In the genomic region with DNA sequence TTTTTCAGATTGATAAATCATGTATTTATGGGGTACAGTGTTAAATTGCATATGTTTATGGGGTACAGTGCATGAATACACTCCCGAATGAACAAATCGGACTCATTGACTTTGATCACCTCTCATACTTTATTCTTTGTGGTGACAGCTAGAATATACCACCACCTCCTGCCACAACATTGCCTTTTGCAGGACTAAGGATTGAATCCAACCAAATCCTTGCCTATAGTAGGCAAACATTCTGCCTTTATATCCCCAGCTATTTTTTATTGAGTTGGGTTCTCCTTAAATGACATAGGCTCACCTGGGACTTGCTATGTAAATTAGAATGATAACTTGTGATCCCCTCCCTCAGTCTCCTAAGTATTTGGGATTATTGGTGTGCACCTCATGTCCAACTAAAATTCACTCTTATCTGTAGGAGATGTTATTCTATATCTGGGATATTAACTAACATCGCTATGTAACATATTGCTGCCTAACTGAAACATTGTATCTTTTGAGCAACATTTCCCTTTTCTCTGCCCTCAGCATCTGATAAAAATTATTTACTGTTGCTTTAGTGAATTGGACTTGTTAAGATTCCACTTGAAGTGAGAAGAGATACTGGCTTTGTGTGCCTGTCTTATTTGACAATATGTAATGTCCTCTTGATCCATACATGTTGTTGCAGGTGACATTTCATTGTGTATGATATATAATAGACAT, we compare ENCODE assay signal across 9 mouse cellular contexts. TPM values are rescaled to one million over a fixed set of nuclear protein-coding genes. Genes with fewer than 3 reads are reported as not detected.
DNase-seq lines count a peak whose midpoint lies in the region; ATAC-seq and TF ChIP-seq lines count a peak whose summit lies in the region.
"Had no signal": no experiment of that assay in that cellular context is flagged by ENCODE, and none has a peak within 500 bp of the region (broad histone marks: within the 10 kb centered on the region; RNA-seq: fewer than 3 reads in every experiment).

No protein-coding gene starts in this region.

- TF ChIP-seq CTCF in embryonic fibroblast, embryonic 13.5 days (IDR thresholded peaks at IDR 0.05; ENCODE audit: borderline replicate concordance, insufficient read depth, low read length): no peak
- no peak for TF ChIP-seq CTCF in olfactory bulb, adult 2 months (IDR thresholded peaks at IDR 0.05; ENCODE audit: insufficient read depth, low read depth, low read length)

- DNase-seq in liver, embryonic 11.5 days (ENCODE audit: low spot score): no peak
- no peak for DNase-seq in liver
- no peak for DNase-seq in limb, embryonic 11.5 days (ENCODE audit: low spot score)
- DNase-seq in cerebellum, adult 9-11 months: no peak
- no peak for DNase-seq in left cerebral cortex, adult 9 months (ENCODE audit: low spot score in 2 of 2)
- no peak for DNase-seq in gastrocnemius, postnatal 36 days
- DNase-seq: gastrocnemius, postnatal 14 days had no signal

- TF ChIP-seq POLR2A in embryonic fibroblast, embryonic 13.5 days (IDR thresholded peaks at IDR 0.05; ENCODE audit: low read depth, low read length): no peak
- TF ChIP-seq POLR2A in olfactory bulb, adult 2 months (IDR thresholded peaks at IDR 0.05; ENCODE audit: insufficient read depth, low read depth, low read length): no peak

- intact Hi-C loops in gastrocnemius, postnatal 36 days (cut with DNase I): no loop called here

- no peaks in the 10 kb centered on the region for H3K36me3 ChIP-seq in liver, embryonic 11.5 days (ENCODE audit: control insufficient read depth, insufficient read depth, low read length)
- no peaks in the 10 kb centered on the region for H3K36me3 ChIP-seq in limb, embryonic 11.5 days (ENCODE audit: control insufficient read depth, insufficient read depth, low read length)

- H3K27me3 ChIP-seq in liver, embryonic 11.5 days (replicated peaks; ENCODE audit: control insufficient read depth, insufficient read depth, low read length): peaks cover 15% of the 10 kb centered on the region
- H3K27me3 ChIP-seq in limb, embryonic 11.5 days (ENCODE audit: control insufficient read depth, insufficient read depth, low read length): peaks cover 10% of the 10 kb centered on the region

- H3K9me3 ChIP-seq in liver, embryonic 11.5 days (ENCODE audit: control insufficient read depth, low read length): no peaks in the 10 kb centered on the region
- no peaks in the 10 kb centered on the region for H3K9me3 ChIP-seq in limb, embryonic 11.5 days (ENCODE audit: control insufficient read depth, low read length)

- H3K4me3 ChIP-seq in liver, embryonic 11.5 days (ENCODE audit: low read depth, low read length): peak overlapping the region; percentile 76
- H3K4me3 ChIP-seq in embryonic fibroblast, embryonic 13.5 days (ENCODE audit: insufficient read depth, low read length): peak overlapping the region; percentile 56
- H3K4me3 ChIP-seq in limb, embryonic 11.5 days (ENCODE audit: low read depth, low read length): peak overlapping the region; percentile 50
- no peak overlapping the region for H3K4me3 ChIP-seq in olfactory bulb, adult 2 months (ENCODE audit: insufficient read depth, low read depth, low read length)

- H3K27ac ChIP-seq in liver, embryonic 11.5 days (ENCODE audit: low read depth, low read length): 0 out of 2 replicates have a peak overlapping the region, but pooled peaks have one; percentile 96
- H3K27ac ChIP-seq in embryonic fibroblast, embryonic 13.5 days (ENCODE audit: insufficient read depth, low read length): peak overlapping the region; percentile 96; the same call in 1 of the 2 replicates
- no peak overlapping the region for H3K27ac ChIP-seq in limb, embryonic 11.5 days (replicated peaks; ENCODE audit: low read depth, low read length)
- H3K27ac ChIP-seq in olfactory bulb, adult 2 months (ENCODE audit: insufficient read depth, low read depth, low read length): peak overlapping the region; percentile 94

- no peak for ATAC-seq in liver, embryonic 11.5 days (replicated peaks; ENCODE audit: low FRiP score)
- no peak for ATAC-seq in limb, embryonic 11.5 days (ENCODE audit: insufficient number of reproducible peaks, low FRiP score, low TSS enrichment, low read depth)

- 73% methylated on average over 3 of the region's 3 CpGs for WGBS in liver, embryonic 11.5 days
- WGBS in limb, embryonic 11.5 days: 78% methylated on average over 3 of the region's 3 CpGs
- WGBS in olfactory bulb, adult 2 months: 57% methylated on average over 3 of the region's 3 CpGs

- H3K4me1 ChIP-seq in liver, embryonic 11.5 days (replicated peaks; ENCODE audit: control insufficient read depth, insufficient read depth, low read length): no peaks in the 10 kb centered on the region
- H3K4me1 ChIP-seq in embryonic fibroblast, embryonic 13.5 days (ENCODE audit: control insufficient read depth, insufficient read depth, low read length): no peaks in the 10 kb centered on the region
- H3K4me1 ChIP-seq in limb, embryonic 11.5 days (ENCODE audit: control insufficient read depth, insufficient read depth, low read length): 0 out of 2 replicates have a peak, but pooled peaks cover 3% of the 10 kb centered on the region
- no peaks in the 10 kb centered on the region for H3K4me1 ChIP-seq in olfactory bulb, adult 2 months (ENCODE audit: control insufficient read depth, insufficient read depth, low read length)

- H3K4me2 ChIP-seq in liver, embryonic 11.5 days: peak overlapping the region; percentile 72
- H3K4me2 ChIP-seq in limb, embryonic 11.5 days (ENCODE audit: low read depth, severe bottlenecking): peak overlapping the region; percentile 54

- H3K9ac ChIP-seq in liver, embryonic 11.5 days (ENCODE audit: low read depth, low read length): peak overlapping the region; percentile 79; the same call in 1 of the 2 replicates
- peak overlapping the region; percentile 60 for H3K9ac ChIP-seq in limb, embryonic 11.5 days (ENCODE audit: low read length)

RNA-seq across cellular contexts. Expression of a gene that starts 1.4 kb away (rescaled TPM):
- polyA plus RNA-seq in liver, embryonic 11.5 days (2014; fragmentation: Nextera tagmentation; extraction: Ambion mirVana): 14.6 and 16.6 TPM in 2 replicates
- 47.5 and 51.3 TPM in 2 replicates for polyA plus RNA-seq in embryonic fibroblast, embryonic 13.5 days (2011; ENCODE audit: insufficient read length, low read depth, missing spikeins)
- 23.8 and 28.6 TPM in 2 replicates for polyA plus RNA-seq in limb, embryonic 11.5 days (2014; fragmentation: Nextera tagmentation; extraction: Ambion mirVana)
- polyA plus RNA-seq in olfactory bulb, adult 2 months (2012; ENCODE audit: insufficient read depth, insufficient read length, low replicate concordance, missing spikeins): 89.6 TPM in 1 of 2 replicates, not detected in the other
- total RNA-seq in gastrocnemius, postnatal 36 days (2021): 10 to 100 TPM; 20.6 to 22.2 TPM
